Mouse (Mus musculus) cerebellum, adult 8-10 months (tissue): ENCODE results near the gene Ppm1b.

Source experiments
- DNase-seq: peaks from one replicate; pipeline ENCODE4 v3.0.0; 2022

Ppm1b gene

GRCm38 (mm10) chr17:84958411-84958911 is 1.9 kb downstream of the Ppm1b start:
- no peak for DNase-seq

GRCm38 (mm10) chr17:84958986-84959664 is 2.6 kb downstream of the Ppm1b start:
- DNase-seq: no peak

- no peak for DNase-seq
Observed at GRCm38 (mm10) chr17:84959665-84960020, 3.1 kb downstream of the Ppm1b start.

- DNase-seq: no peak
Observed at GRCm38 (mm10) chr17:84960136-84960535, 3.6 kb downstream of the Ppm1b start.

- no peak for DNase-seq
Observed at GRCm38 (mm10) chr17:84962046-84962445, 5.5 kb downstream of the Ppm1b start.

- no peak for DNase-seq
Observed at GRCm38 (mm10) chr17:84963651-84964050, 7.1 kb downstream of the Ppm1b start.

GRCm38 (mm10) chr17:84966231-84966630 is 9.7 kb downstream of the Ppm1b start:
- DNase-seq: no peak

GRCm38 (mm10) chr17:84967045-84967444 is 10.5 kb downstream of the Ppm1b start:
- DNase-seq: no peak

- DNase-seq: no peak
Observed at GRCm38 (mm10) chr17:84969916-84970315, 13.4 kb downstream of the Ppm1b start.

GRCm38 (mm10) chr17:84981721-84982120 is 25.2 kb downstream of the Ppm1b start:
- no peak for DNase-seq

GRCm38 (mm10) chr17:84982735-84983134 is 26.2 kb downstream of the Ppm1b start:
- DNase-seq: no peak

- no peak for DNase-seq
Observed at GRCm38 (mm10) chr17:84986368-84986767, 29.8 kb downstream of the Ppm1b start.

GRCm38 (mm10) chr17:84987834-84988410 is 31.4 kb downstream of the Ppm1b start:
- DNase-seq: no peak

- no peak for DNase-seq
Observed at GRCm38 (mm10) chr17:84988514-84988913, 32.0 kb downstream of the Ppm1b start.

- DNase-seq: no peak
Observed at GRCm38 (mm10) chr17:84995844-84996243, 39.3 kb downstream of the Ppm1b start.

- no peak for DNase-seq
Observed at GRCm38 (mm10) chr17:84997639-84998038, 41.1 kb downstream of the Ppm1b start.

GRCm38 (mm10) chr17:84999636-85000035 is 43.1 kb downstream of the Ppm1b start:
- DNase-seq: no peak

- no peak for DNase-seq
Observed at GRCm38 (mm10) chr17:85013485-85013884, 56.9 kb downstream of the Ppm1b start.

- no peak for DNase-seq
Observed at GRCm38 (mm10) chr17:85014632-85015031, 58.1 kb downstream of the Ppm1b start.

GRCm38 (mm10) chr17:85018344-85018743 is 61.8 kb downstream of the Ppm1b start:
- no peak for DNase-seq

GRCm38 (mm10) chr17:85018794-85019193 is 62.3 kb downstream of the Ppm1b start:
- DNase-seq: no peak

- no peak for DNase-seq
Observed at GRCm38 (mm10) chr17:85020343-85020742, 63.8 kb downstream of the Ppm1b start.

GRCm38 (mm10) chr17:85023247-85024167 is 67.0 kb downstream of the Ppm1b start:
- peak; percentile 58 for DNase-seq

- DNase-seq: no peak
Observed at GRCm38 (mm10) chr17:85024237-85024636, 67.7 kb downstream of the Ppm1b start.
